Mouse (Mus musculus) duodenum, adult 2 months (tissue): ENCODE data around the gene Klhdc7b. TPM values are rescaled to one million over a fixed set of nuclear protein-coding genes. Genes with fewer than 3 reads are reported as not detected.

ENCODE experiments used
- polyA plus RNA-seq: library from polyadenylated mRNA; depleted of rRNA; stranded (reverse); fragments of >200 nt; gene quantifications from 2 replicates; pipeline ENCODE4 v1.2.3, GENCODE M21; 2012; ENCODE audit warnings: low replicate concordance; rRNA removed

Gene Klhdc7b
- 2.8 and 3.0 TPM in 2 replicates for polyA plus RNA-seq

GRCm38 (mm10) chr15:89384617-89385016 lies at the start of gene Klhdc7b:
Gene Klhdc7b (plus strand): TSS chr15:89384917.

GRCm38 (mm10) chr15:89355241-89356187 lies 29.2 kb upstream of the Klhdc7b start, which contains the start of the genes Lmf2 and Ncaph2:
Gene Lmf2 (minus strand): TSS chr15:89355659.
Gene Ncaph2 (plus strand): TSS chr15:89355719.

DNA sequence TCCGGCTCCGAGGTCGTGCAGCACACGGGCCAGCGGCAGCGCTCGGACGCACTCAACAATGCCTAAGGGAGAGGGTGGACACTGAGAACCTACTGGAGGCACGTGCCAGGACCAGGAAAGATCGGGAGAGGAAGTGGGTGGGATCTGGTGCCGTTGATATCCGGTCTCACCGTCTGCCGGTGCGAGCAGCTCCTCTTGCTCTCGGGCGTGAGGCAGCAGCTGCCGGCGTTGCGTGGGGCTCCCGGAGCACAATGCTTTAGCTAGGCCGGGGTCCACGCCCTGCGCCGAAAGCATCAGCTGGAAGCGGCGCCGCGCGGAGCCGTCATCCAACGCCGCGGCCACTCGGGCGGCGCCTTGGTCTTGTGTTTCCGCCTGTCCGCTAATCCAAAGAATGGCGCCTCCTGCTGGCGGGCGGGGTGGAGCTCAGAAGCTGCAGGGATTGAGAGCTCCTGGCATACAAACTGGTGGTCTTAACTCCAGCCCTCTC lies 10.9 kb upstream of the Klhdc7b start, which contains the start of gene Sco2:
Sco2 (minus strand) TSS at position 85 of the 487 bp plus-strand sequence.

GRCm38 (mm10) chr15:89376957-89377356 lies 7.8 kb upstream of the Klhdc7b start, which contains the start of gene Tymp:
Gene Tymp (minus strand): TSS chr15:89377039.

GRCm38 (mm10) chr15:89378831-89379401 lies 5.8 kb upstream of the Klhdc7b start, which contains the start of gene Odf3b:
Gene Odf3b (minus strand): TSS chr15:89379282.

DNA sequence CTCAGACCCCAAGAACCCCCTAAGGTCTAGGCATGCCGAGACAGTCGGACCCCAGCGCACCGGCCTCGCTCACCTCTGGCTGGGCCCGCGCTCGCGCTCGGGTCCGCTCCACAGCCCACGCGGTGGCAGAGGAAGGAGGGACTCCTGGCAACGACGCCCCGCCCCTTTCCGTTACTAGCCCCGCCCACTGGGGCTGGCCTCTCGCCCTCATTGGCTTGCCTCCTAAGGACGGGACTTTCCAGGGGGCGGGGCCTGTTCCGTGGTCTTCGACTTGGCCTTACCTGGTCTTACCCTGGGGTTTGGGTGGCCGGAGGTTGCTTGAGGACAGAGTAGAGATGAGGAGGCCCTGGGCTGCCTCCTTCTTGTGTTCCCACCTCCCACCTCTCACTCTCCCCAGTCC lies 25.4 kb downstream of the Klhdc7b start, which contains the start of gene Syce3:
Syce3 (minus strand) TSS at position 386 of the 400 bp plus-strand sequence.

GRCm38 (mm10) chr15:89425711-89426121 lies 41.0 kb downstream of the Klhdc7b start, which contains the start of gene Cpt1b:
Gene Cpt1b (minus strand): TSS chr15:89425863.

GRCm38 (mm10) chr15:89429352-89430221 lies 44.9 kb downstream of the Klhdc7b start, which contains the start of the genes C730034F03Rik, Gm44502 and Chkb:
Gene C730034F03Rik (plus strand): TSS chr15:89429589.
Gene Gm44502 (minus strand): TSS chr15:89429696.
Gene Chkb (minus strand): TSS chr15:89429908.

Other genes starting within 250 kb of the Klhdc7b start
- gene Mapk12, start 244.2 kb upstream of the Klhdc7b start, polyA plus RNA-seq = 2.6 and 2.9 TPM in 2 replicates
- gene Mapk11, start 235.3 kb upstream of the Klhdc7b start, polyA plus RNA-seq = 1.2 and 1.8 TPM in 2 replicates
- gene Plxnb2, start 204.1 kb upstream of the Klhdc7b start, polyA plus RNA-seq = 257 and 402 TPM in 2 replicates
- gene Dennd6b, start 188.4 kb upstream of the Klhdc7b start, polyA plus RNA-seq = 12.6 and 17.4 TPM in 2 replicates
- 252 and 373 TPM in 2 replicates for gene Ppp6r2, start 173.4 kb upstream of the Klhdc7b start, polyA plus RNA-seq
- 150 and 156 TPM in 2 replicates for gene Sbf1, start 69.6 kb upstream of the Klhdc7b start, polyA plus RNA-seq
- 0.59 and 3.3 TPM in 2 replicates for gene Adm2, start 62.2 kb upstream of the Klhdc7b start, polyA plus RNA-seq
- 0.21 TPM in 1 of 2 replicates, not detected in the other for gene Miox, start 50.5 kb upstream of the Klhdc7b start, polyA plus RNA-seq
- 30.4 and 32.4 TPM in 2 replicates for gene Lmf2, start 29.3 kb upstream of the Klhdc7b start, polyA plus RNA-seq
- 97.4 and 142 TPM in 2 replicates for gene Ncaph2, start 29.2 kb upstream of the Klhdc7b start, polyA plus RNA-seq
- 308 and 600 TPM in 2 replicates for gene Sco2, start 11.1 kb upstream of the Klhdc7b start, polyA plus RNA-seq
- 99.3 and 259 TPM in 2 replicates for gene Tymp, start 7.9 kb upstream of the Klhdc7b start, polyA plus RNA-seq
- gene Odf3b, start 5.6 kb upstream of the Klhdc7b start, polyA plus RNA-seq = 108 and 177 TPM in 2 replicates
- 0.78 and 1.7 TPM in 2 replicates for gene Syce3, start 25.6 kb downstream of the Klhdc7b start, polyA plus RNA-seq
- gene Cpt1b, start 40.9 kb downstream of the Klhdc7b start, polyA plus RNA-seq = 2.7 and 2.8 TPM in 2 replicates
- 0.21 and 0.41 TPM in 2 replicates for gene C730034F03Rik, start 44.7 kb downstream of the Klhdc7b start, polyA plus RNA-seq
- gene Gm44502, start 44.8 kb downstream of the Klhdc7b start, polyA plus RNA-seq = 5.1 and 5.5 TPM in 2 replicates
- gene Chkb, start 45.0 kb downstream of the Klhdc7b start, polyA plus RNA-seq = 104 and 155 TPM in 2 replicates
- gene Mapk8ip2, start 69.0 kb downstream of the Klhdc7b start, polyA plus RNA-seq = 0.81 and 1.0 TPM in 2 replicates
- gene Arsa, start 92.5 kb downstream of the Klhdc7b start, polyA plus RNA-seq = 35.8 and 42.8 TPM in 2 replicates
- gene Shank3, start 114.7 kb downstream of the Klhdc7b start, polyA plus RNA-seq = 7.7 and 8.7 TPM in 2 replicates
- gene Acr, start 183.4 kb downstream of the Klhdc7b start, polyA plus RNA-seq = 0.13 and 0.34 TPM in 2 replicates
- 1.0 and 3.9 TPM in 2 replicates for gene Rabl2, start 207.0 kb downstream of the Klhdc7b start, polyA plus RNA-seq